Mouse (Mus musculus) thymus, adult 2 months (tissue): ENCODE results near the gene Cnn1.

Experiments
- CTCF ChIP-seq: fragments of 200-500 bp; IDR thresholded peaks from 2 replicates; pipeline ENCODE4 v1.5.1; 2012; ENCODE audit warnings: mild to moderate bottlenecking, control low read depth, low read length, moderate library complexity, borderline replicate concordance; ENCODE audit not compliant: control insufficient read depth, poor library complexity, insufficient read depth; ENCODE audit errors: extremely low read depth
- POLR2A ChIP-seq: fragments of 200-500 bp; IDR thresholded peaks from 2 replicates; pipeline ENCODE4 v1.6.1; 2012; ENCODE audit warnings: mild to moderate bottlenecking, low read length, control low read depth, moderate library complexity; ENCODE audit not compliant: control insufficient read depth, poor library complexity, insufficient read depth; ENCODE audit errors: extremely low read depth

- no peak for TF ChIP-seq CTCF
- TF ChIP-seq POLR2A = no peak
Observed at GRCm38 (mm10) chr9:22150946-22151345, 51.9 kb downstream of the Cnn1 start.
